Mouse (Mus musculus): ENCODE data around the gene Npas3.

Gene Npas3

DNA sequence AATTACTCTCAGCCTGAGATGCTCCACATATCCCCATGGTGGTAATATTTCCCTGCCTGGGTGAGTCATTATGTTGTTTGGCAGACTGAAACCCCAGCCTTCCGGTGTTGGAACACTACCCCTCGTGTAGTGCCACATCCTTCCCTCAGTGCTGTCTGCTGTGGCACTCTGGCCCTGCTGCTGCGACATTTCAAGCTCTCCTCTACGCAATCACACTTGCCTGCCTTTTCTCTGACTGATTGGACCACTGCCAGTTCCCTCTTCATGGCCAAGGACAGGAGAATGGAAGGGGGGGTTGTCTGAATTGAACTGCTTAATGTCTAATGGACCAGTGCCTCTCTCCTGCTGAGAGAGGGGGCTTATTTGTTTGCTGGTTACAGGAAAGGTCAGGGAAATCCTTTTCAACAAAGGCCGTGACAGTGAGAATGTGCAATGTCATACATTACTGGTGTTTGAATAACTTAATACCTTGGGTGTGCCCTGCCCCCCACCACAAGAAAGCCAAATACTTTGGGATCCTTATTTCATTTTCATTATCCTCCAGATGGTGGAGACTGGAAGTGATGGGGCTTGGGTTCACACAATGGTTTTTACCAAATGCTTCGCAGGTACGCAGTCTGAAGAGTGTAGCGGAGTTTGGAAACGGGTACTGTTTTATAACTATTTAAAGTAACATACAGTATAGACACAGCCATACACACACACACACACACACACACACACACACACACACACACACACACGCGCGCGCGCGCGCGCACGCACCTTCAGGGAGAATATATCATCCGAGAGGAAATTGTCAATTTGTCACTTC is 339.4 kb downstream of the Npas3 start:
- no peak for DNase-seq (ENCODE audit: low spot score)

DNA sequence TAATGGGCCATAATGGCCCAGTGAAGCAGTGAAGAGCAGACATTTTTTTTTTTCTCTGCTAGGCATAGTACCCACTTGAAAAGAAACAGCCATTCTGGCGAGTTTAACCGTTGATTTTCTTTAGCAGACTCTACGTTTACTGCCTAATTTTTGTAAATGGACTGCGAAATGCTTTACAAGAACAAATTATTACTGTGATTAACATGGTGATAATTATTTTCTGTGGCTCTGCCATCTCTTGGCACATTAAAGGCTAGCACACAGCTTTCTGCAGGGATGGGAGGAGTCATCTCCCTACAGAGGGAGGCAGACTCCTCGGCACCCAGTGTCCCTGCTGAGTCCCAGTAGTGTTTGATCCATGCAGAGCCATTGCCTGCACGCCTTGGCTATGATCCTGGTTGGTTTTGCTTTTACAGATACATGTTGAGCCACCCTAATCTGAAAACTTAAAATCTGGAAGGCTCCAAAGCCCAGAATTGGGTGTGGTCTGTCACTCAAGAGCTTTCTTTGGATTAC is 341.0 kb downstream of the Npas3 start:
- DNase-seq (ENCODE audit: low spot score): no peak

DNA sequence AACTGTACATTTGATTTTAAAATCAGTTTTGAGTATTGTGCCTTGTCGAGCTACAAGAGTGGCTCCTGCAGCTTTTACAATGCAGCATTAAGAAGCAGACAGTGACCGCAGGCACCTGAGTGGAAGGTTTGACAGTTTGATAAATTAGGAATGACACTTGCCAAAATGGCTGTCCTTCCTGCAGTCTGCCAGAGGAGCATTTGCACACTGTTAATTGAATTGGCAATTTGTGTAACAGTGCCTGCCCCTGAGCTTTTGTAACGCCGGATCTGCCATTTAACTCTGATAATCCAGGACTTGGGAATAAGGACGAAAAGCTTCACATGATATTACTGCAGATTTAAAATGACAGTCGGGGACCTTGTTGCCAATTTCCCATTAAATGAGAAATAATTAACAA is 357.2 kb downstream of the Npas3 start:
- no peak for DNase-seq (ENCODE audit: low spot score)

DNA sequence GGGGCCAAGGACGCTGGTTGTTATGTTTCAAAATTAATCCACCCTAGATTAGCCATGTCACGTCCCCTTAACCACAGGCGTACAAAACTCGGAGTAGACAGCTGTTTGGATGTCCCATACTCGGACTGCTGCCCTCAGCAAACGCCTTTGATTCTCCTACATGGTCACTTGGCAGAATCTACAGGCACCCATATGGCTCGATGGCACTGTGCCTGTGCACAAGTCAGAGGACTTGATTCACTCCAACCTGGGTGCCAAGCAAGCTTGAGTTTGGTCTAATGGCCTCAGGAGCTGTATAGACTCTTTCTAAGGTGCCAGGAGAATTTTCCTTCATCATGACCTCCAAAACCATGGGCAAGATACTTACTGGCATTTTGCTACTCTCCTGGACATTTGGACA is 363.6 kb downstream of the Npas3 start:
- no peak for DNase-seq (ENCODE audit: low spot score)

DNA sequence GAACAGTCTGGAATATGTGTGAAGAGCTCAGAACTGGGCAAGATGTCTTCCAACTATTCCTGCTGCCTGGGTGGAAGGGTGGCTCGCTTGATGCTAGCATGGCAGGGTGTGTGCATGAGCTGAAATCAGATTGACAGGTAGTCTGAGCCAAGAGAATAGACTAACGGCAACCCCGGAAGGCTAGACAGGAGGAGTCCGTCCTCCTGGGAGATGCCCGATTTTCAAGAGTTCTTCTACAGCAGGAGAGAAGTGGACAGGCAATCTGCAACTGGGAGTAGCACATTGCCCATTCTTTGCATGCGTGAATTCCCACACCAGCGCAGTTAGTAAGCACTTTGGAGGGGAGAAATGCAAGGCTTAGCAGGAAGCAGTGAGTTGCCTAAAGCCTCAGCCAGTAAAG is 372.8 kb downstream of the Npas3 start:
- DNase-seq (ENCODE audit: low spot score): no peak

DNA sequence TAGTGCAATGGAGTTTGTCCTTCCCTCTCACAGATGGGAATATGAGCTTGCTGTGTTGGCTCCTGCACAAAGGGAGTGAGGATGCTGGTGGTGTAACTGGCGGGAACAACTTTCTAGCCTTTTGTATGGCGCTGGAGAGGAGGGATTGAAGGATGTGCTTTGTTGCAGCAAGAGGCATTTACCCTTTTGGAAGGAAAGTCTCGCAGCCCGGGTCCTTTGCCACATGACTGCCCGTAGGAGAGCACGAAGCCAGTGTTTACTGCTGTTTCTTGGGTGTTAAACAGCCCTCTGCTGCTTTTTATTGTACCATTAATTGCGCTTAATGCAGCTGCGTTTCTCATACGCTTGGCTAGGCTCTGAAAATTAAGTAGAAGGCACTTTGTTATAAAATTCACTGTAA is 375.3 kb downstream of the Npas3 start:
- no peak for DNase-seq (ENCODE audit: low spot score)

DNA sequence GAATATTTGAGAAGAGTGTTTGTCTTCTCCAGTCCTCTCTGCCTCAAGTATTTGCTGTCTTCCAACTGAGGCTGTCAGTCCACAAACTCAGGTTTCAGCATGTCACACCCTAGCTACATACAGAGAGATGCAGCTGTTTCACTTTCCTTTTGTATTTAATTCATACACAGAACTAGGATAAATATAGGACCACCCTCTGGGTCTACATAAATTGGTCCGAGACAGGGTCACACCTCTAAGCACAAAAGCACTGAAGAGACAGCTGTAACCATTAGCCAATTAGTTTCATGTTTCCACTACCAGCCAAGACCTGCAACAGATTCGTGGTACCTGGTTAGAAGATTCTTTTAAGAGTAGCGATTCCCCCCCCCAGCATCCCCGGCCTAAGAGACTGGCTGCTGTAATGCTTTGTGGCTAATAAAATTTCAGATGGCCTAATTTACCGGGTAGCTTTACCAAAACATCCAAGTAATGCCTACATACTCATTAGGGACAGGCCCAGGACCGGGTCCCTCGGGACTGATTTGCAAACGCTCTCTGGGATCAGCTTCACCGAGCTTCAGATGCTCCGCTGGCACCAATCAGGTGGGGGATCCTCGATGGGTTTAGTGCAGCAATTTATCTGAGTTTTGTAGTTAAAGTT is 376.0 kb downstream of the Npas3 start:
- DNase-seq (ENCODE audit: low spot score): no peak

DNA sequence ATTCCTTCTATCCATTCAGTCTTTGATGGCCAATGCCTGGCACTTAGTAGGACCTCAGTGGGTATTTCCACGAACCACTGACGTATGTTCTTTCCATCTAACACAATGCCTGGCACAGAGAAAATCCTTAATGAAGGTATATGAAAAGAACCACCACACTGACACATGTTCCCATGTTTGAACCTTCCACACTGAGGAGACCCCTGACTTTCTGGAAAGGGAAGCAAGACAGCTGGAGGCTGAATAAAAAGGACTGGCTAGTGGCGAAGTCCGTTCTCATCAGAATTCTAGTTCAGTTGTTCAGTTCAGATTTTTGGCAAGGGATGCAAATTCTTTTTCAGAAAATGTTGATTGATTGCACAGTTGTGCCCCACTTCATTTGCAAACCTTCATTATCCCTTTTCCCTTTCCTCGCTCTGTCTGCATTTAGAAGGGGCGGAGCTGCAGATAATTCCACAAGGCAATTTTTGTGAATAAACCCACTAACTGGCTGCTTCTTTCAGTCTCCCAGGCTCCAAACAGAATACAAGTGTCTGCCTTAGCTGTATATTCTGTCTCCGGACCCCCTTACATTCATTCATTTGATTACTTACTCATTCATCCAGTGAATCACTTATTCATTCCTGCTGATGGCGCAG is 381.1 kb downstream of the Npas3 start:
- no peak for DNase-seq (ENCODE audit: low spot score)

DNA sequence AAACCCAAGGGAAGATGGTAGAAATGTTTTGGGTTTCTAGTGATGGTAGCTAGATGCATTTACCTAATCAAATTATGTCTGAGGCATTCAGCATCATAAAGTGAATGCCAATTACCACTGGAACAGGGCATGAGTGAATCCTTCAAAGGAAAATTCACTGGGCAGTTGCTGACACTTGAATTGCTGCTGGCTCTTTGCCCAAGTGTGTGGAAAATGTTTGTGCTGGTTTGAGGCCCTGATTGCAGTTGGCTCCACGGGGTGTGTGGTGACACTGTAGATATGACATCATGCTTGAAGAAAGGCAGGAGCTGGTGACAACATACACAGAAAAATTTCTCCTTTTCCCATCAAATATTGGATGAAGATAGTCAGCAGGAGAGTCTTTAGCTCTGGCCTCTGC is 382.1 kb downstream of the Npas3 start:
- DNase-seq (ENCODE audit: low spot score): no peak

DNA sequence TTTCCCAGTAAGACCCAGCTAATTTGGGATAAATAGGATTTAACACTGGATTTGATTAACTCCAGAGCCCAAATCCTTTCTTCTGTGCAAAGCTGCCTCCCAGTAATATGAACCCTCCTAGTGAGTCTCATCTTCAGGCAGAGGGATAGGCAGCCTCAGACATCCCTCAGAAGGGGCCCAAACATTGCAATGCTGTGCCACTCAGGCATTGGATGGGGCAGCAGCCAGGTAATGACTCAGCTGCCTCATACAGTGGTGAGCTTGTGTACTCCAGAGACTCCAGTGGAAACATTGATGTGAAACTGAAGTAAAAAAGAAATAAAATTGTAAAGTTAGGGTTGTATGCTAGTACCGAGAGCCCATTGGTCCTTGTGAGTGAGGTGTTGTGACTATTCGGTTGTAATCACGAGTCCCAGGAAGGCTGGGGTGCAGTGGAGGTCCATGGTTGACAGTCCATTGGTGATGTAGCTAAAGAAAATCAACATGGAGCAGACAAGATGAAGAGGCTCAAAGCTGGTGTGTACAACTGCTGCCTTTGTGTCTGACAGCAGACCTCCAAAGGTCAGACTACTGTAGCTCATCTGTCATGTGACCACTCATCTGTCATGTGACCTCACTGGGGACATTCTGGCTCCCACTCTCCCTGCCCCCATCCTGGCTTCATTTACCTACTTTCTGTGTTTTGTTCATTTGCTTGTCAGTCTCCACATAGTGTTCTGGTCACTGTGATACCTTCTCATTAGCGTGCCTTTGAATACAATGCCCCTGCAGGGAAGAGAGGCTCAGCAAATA is 383.0 kb downstream of the Npas3 start:
- DNase-seq (ENCODE audit: low spot score): no peak

DNA sequence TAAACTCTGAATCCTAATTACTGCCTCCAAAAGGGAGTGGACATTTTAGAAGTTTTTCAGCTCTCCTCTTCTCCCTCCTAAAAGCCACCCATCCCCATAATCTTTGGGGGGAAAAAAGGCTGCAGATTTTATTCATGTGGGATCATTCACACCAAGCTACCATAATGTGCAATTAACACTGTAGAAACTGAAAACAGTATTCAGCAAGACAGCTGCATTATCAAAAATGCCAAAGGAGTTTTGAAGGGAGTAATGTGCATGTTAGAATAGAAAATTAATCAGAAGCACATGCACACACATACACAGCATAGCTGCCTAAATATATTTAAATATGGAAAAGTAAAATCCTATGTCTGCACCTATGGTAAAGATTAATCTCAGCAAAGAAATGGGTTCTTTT is 390.1 kb downstream of the Npas3 start:
- DNase-seq (ENCODE audit: low spot score): no peak

DNA sequence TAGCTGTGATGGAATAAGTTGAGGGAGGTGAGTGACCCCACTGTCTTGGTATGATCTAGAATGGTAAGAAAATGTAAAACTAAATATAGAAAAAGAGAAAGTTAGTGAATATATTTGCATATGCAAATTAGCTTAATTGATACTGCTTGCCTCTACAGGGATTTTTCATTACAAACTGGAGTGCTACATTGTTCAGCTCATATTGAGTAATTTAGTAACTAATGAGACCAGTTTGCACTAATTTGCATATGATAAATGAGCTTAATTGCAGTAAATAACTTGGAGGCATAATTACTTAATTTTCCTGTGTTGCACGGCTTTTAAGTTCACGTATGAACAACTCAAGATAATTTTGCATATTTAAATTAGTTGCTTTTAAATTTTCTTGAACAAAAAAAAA is 398.8 kb downstream of the Npas3 start:
- no peak for DNase-seq (ENCODE audit: low spot score)

DNA sequence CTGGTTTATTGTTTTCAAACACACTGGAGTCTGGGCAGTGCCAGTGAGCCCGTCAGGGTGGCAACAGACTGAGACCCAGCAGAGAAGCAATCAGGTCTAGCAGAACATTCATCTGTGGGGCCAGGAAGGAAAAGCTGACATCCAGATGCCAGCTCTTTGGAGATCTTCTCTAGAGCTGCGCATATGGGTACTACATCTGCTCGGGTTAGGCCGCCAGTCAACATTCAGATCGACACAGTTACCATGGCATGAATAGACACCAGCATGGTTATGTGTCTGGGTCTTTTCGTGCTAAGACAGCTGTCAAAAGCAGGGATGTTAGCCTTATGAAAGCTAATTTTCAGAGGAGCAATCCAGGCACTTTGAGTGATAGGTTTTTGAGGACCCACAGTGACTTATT is 407.8 kb downstream of the Npas3 start:
- no peak for DNase-seq (ENCODE audit: low spot score)

DNA sequence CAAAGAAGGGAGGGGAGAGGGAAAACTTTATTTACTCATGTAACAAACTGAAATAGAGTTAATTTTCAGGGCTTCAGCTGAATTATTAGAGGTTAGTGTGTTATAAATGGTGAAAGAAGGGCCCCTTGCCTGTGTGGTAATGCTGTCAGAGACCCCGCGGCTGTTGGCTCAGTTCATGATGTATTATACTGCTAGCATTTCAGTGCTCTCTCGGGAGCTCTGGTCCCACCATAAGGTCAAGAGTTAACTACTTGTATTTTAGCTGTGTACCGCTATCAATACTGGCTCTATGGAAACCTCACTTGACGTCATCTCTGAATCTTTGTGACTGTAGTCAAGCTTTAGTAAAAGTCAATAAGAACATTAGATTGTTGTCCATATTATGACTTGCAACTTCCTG is 415.6 kb downstream of the Npas3 start:
- DNase-seq (ENCODE audit: low spot score): no peak

DNA sequence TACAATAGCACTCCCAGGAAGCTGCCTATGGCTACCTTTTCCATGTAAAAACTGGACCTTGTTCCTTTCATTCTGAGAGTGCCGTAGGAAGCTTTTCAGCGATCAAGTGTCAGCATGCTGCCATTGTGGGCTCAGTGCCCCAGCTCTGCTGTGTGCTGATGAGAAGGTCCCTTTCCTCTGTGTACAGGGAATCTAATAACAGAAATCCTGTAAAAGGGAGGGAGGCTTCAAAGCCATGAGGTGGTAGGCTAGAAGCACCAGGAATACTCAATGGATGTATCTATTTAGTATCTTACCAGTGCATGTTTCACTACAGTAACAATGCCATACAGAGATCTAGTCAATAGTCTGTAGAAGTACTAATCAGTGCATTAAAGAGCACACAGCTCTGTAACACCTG is 423.4 kb downstream of the Npas3 start:
- no peak for DNase-seq (ENCODE audit: low spot score)

DNA sequence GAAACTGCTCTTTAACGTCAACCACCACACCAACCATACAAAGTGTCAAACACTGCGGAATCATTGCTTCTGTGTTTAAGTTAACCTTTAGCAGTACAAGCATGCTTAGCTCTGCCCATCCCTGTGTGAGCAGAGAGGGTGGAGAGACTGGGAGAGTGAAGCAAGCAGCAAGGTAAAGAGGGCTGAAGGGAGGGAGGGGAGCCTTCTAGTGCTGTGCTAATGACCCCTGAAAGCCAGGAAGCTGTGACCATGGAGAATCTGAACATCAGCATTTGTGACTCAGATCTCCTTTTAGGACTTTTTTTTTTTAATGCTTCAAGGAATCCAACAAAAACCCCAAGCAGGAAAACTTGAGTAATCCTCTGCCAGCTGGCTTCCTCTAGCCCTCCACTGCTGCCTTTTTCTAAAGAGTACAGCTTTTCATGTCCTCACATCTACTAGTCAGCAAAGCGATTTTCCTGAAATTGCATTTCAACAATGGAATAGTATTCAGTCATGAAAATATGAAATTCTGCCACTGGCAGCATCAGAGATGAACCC is 428.7 kb downstream of the Npas3 start:
- no peak for DNase-seq (ENCODE audit: low spot score)

DNA sequence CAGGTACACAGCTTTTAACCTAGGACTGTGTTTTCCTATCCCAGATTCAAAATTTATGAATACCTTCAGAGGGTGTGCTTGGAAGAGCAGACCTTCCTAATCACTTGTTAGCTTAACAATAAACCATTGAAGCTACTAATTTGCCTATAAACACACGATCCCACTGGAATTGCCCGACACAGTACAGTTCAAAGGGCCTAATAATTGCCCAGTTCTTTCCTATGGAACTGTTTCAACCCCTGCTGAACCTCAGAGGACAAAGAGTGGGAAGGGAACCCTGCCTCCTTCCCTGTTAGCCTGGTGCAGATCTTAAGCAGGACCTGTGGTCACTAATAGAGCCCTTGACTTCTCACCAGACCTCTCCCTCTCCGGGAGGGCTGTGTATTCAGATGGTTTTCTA is 429.7 kb downstream of the Npas3 start:
- no peak for DNase-seq (ENCODE audit: low spot score)

DNA sequence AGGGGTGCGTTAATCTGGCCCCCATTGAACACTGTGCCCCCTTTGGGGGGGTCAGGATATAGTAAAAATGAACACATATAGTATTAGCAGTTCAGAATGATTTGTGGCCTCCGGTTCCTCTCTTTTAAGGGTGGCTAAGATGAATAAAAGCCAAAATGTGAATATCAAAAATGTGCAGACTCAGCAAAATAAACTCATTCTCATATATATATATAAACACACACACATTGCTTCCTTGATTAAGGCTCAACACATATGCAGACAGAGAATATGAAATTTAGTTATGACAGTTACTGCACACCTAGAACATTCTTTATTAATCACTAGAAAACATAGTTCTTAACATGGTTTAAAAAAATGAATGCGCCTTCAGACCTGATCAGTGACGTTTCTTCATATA is 430.7 kb downstream of the Npas3 start:
- no peak for DNase-seq (ENCODE audit: low spot score)

DNA sequence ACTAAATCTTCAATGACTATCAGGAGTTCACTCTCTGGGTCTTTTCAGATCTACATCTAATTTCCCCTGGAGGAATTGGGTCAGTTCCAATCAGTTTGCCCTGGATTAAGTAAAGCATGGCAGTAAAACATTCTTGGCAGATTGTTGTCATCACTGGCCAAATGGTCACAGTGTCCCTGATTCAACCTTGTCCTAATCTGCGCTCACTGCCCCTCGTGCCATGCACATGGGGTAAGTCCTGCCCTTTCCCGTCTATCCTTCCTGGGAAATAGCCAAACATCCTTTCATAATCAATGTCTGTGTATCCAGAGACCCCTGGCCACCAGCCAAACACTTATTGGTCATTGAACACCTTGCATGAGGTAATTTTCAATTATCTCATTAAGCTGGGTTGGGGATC is 432.0 kb downstream of the Npas3 start:
- no peak for DNase-seq (ENCODE audit: low spot score)

DNA sequence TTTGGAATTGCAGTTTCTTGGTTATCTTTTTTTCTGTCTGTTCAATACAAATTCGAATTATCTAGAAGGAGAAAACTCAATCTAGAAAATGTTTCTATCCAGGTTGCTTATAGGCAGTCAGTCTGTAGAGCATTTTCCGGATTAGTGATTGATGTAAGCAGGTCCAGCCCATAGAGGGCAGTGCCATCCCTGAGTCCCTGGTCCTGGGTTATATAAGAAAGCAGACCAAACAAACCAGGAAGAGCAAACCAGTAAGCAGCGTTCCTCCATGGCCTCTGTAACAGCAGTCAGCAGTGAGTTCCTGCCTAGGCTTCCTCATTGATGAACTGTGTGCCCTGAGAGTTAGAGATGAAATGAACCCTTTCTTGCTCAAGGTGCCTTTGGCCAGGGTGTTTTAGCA is 433.6 kb downstream of the Npas3 start:
- DNase-seq (ENCODE audit: low spot score): no peak

DNA sequence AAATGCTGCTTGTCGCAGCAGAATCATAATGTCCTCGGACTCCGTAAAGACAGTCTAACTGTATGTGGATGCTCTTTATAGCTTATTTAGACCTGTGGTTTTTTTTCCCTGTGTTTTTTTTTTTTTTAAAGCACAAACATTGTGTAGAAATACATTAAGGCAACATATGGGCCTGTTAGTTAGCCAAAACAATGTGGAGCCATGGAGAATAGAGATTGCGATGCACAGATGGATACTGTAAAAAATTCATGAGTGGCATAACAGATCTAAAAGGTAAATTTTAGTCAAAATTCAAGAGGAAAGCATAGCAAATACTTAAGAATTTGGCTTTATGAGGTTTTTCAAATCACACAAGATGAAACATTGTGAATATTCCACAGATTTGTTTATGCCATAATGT is 444.0 kb downstream of the Npas3 start:
- no peak for DNase-seq (ENCODE audit: low spot score)

DNA sequence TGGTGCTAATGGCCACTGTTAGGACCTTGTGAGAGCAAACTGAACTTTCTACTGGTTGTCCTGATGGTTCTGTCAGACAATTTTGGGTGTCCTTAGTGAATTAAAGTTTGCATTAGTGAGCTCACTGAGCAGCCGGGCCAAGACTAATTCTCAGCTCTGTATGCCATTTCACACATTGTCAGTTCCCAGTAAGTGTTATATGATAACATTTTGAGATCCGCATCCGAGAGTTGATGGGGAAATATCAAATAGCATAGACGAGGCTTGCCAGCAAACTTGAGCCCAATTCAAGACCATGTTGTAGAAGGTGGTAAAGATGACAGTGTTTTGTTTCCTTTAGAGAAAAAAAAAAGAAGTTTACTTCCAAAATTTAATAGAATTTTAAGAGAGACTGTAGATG is 445.9 kb downstream of the Npas3 start:
- no peak for DNase-seq (ENCODE audit: low spot score)
